Mouse (Mus musculus): ENCODE data around the gene Hsd17b1. TPM values are rescaled to one million over a fixed set of nuclear protein-coding genes. Genes with fewer than 3 reads are reported as not detected.

Hsd17b1 gene
- total RNA-seq, 1 experiment from 2014 or later = 1.2 TPM

DNA sequence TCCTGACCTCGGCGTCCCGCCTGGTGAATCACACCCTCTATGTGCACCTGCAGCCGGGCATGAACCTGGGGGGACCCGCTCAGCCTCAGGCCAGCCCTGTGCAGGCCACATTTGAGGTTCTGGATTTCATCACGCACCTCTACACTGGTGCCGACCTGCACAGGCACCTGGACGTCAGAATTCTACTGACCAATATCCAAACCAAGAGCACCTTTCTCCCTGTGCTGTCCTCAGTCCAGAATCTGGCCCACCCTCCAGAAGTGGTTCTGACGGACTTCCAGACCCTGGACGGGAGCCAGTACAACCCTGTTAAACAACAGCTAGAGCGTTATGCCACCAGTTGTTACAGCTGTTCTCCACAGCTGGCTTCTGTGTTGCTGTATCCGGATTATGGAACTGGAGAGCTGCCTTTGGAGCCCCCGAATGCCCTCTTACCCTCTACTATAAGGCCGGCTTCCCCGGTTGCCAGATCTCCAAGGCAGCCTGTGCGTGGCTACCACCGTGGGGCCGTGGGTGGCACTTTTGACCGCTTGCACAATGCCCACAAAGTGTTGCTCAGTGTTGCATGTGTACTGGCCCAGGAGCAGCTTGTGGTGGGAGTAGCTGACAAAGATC is 5.0 kb downstream of the Hsd17b1 start:
- no peak for ATAC-seq (replicated peaks; ENCODE audit: low read depth, poor library complexity, severe bottlenecking)

DNA sequence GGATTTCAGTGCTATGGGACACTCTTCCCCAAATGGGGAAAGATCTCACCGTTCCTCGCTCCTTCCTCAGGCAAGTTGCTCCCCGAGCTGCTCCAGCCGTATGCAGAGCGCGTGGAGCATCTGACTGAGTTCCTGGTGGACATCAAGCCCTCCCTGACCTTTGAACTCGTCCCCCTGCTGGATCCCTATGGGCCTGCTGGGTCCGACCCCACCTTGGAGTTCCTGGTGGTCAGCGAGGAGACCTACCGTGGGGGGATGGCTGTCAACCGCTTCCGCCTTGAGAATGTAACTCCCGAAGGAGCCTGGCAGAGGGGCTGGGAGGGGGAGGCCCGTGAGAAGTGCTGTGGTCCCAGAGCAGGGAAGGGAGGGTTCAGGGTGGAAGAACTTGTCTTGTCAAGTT is 6.0 kb downstream of the Hsd17b1 start:
- ATAC-seq (replicated peaks; ENCODE audit: low read depth, poor library complexity, severe bottlenecking) = no peak

DNA sequence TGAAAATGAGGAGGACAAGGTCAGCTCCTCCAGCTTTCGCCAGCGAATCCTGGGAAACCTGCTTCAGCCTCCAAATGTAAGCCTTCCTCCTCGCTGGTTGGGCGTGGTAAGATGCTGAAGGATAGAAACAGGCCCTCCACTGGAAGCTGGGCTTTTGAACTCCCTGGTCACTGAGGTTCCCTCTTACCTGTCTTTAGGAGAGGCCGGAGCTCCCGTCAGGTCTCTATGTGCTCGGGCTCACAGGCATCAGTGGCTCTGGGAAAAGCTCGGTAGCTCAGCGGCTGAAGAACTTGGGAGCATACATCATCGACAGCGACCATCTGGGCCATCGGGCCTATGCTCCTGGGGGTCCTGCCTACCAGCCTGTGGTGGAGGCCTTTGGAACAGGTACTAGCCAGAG is 6.6 kb downstream of the Hsd17b1 start:
- ATAC-seq (replicated peaks; ENCODE audit: low read depth, poor library complexity, severe bottlenecking) = no peak

DNA sequence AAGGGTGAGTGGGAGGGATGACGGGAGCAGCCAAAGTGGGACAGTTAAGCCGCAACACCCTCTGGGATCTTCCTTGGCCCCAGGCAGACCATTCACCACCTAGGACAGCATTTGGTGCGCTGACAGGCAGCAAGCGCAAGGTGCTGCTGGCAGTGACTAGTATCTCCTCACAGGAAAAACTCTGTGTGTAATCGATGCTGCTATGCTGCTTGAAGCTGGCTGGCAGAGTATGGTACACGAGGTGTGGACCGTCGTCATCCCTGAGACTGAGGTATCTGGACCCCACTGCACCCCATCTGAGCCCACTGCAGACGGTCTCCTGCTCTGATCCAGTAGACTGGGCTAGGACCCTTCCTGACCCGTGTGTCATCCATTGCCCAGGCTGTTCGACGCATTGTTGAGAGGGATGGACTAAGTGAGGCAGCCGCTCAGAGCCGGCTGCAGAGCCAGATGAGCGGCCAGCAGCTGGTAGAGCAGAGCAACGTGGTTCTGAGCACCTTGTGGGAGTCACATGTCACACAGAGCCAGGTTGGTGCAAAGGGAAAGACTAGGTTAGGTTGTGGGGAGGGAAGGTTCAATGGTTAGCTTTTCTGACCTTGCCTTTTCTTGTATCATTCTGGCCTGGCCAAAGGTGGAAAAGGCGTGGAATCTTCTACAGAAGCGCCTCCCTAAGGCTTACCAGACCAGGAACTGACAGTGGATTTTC is 7.6 kb downstream of the Hsd17b1 start:
- no peak for ATAC-seq (replicated peaks; ENCODE audit: low read depth, poor library complexity, severe bottlenecking)

- ATAC-seq (replicated peaks; ENCODE audit: low read depth, poor library complexity, severe bottlenecking) = no peak
Observed at GRCm38 (mm10) chr11:101086323-101086674, 8.1 kb downstream of the Hsd17b1 start.

DNA sequence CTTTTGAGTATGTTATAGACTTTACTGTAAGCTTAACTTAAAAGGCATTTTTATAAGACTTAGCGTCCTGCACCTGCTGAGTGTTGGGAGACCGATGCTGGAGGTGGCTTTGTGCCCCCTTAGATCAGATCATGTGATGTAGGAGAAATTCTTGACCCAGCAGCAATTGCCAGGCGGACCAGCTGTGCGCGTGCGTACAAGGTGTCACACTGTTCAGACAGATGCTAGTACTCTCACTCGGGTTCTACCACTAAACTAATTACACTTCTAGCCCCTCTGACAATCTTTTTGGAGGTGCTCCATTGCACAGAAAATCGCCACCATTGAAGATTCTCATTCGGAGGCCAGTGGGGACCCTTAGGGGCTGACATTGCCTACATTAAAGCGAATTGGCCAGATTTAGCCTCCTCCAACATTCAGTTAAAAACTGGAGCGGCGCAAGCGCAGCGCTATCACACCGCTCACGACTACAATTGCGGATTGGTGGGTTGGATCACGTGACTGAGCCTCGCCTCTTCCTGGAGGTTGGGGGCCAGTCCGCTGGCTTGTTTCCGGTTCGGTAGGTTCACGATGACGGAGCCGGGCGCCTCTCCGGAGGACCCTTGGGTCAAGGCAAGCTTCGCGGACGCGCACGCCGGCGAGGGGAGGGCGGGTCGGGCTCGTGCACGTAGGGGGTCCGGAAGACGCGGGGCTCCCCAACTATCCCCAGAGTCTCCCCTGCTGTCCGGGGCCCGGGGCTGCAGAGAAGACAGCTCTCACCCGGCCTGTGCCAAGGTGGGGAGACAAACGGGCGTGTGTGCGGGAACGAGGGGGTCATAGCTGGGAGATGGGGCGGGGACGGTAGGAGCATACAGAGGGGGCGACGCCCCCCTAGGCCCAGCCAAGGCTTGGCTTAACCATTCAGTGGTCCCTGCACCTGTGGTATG is 8.8 kb downstream of the Hsd17b1 start, which contains the start of gene Mlx:
Gene Mlx, plus strand, starts transcription at position 522 of the 926 bp plus-strand sequence.
- ATAC-seq (replicated peaks; ENCODE audit: low read depth, poor library complexity, severe bottlenecking) = peak; percentile 68

DNA sequence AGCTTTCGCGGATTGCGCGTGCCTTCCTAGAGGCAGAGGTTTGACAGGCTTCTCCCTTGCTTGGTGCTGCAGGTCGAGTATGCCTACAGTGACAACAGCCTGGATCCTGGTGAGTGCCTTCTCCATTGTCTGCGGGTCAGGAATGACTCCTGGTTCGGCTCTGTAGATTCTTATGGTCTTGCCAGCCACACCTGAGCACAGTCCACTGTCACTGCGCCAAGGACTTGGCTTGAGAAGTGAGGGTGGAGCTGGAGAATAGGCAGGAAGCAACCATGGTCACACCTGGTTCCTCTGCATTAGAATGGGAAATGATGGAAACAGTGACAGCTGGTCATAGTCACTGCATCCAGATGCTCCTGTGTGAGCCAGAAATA is 9.5 kb downstream of the Hsd17b1 start:
- ATAC-seq (replicated peaks; ENCODE audit: low read depth, poor library complexity, severe bottlenecking) = no peak

DNA sequence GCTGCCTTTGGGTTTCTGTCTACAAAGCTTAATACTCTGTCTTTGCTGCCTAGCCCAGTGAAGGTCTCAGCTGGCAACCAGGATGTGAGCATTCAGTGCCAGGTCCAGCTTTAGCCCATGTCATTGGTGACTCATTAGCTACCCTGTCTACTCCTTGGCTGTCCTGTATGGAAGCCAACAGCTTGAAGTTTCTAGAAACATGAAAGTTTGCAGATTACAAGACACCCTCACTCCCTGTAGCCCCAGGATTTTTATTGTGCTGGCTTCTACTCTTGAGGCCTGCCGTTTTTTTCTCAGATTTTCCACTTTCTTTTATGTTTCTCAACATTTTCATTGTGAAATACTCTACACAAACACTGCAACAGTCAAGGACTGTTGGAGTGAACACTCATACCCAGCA is 11.7 kb downstream of the Hsd17b1 start:
- no peak for ATAC-seq (replicated peaks; ENCODE audit: low read depth, poor library complexity, severe bottlenecking)

- ATAC-seq (replicated peaks; ENCODE audit: low read depth, poor library complexity, severe bottlenecking) = peak; percentile 4; the same call in 1 of the 2 replicates
Observed at GRCm38 (mm10) chr11:101094930-101095313, 16.7 kb downstream of the Hsd17b1 start.

- ATAC-seq (replicated peaks; ENCODE audit: low read depth, poor library complexity, severe bottlenecking) = peak; percentile 96
Observed at GRCm38 (mm10) chr11:101095314-101096024, 17.3 kb downstream of the Hsd17b1 start, which contains the start of gene Psmc3ip. Psmc3ip (minus strand) TSS chr11:101095436.

DNA sequence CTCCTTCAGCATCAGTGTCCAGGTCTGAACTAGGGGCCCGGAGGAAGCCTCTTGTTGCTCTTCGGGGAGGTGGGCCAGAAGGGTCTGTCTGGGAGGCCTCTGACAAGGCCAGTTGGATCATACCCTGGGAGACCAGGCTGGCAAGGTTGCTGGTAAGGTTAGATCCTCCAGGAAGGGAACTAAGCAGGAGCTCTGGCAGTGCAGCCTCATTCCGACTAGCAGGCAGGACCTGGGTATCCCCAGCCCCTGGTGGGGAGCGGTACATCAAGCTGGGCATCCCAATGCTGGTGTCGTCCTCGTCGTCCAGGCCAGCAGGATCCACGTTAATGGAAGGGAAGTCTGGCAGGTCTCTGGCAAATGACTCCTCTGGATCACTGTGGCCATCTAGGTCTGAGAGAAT is 20.0 kb downstream of the Hsd17b1 start:
- ATAC-seq (replicated peaks; ENCODE audit: low read depth, poor library complexity, severe bottlenecking) = no peak

GRCm38 (mm10) chr11:101103011-101103410 is 24.8 kb downstream of the Hsd17b1 start:
- ATAC-seq (replicated peaks; ENCODE audit: low read depth, poor library complexity, severe bottlenecking) = no peak

DNA sequence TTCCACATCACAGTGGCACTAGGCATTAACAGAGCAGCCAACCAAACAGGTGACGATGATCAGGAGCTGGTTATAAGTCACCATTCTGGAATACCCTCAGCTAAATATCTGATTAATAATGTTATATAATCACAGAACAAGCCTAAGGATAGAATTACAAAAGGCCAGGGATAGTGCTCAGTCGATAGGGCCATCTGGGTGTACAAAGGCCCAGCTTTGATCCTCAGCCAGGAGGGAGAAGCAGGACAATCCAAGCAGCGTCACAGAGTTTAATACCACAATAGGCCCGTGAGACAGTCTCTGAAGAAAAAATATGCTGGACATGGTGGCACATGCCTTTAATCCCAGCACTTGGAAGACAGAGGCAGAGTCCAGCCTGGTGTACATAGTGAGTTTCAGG is 31.1 kb downstream of the Hsd17b1 start:
- ATAC-seq (replicated peaks; ENCODE audit: low read depth, poor library complexity, severe bottlenecking) = no peak

- ATAC-seq (replicated peaks; ENCODE audit: low read depth, poor library complexity, severe bottlenecking) = no peak
Observed at GRCm38 (mm10) chr11:101110708-101111107, 32.5 kb downstream of the Hsd17b1 start.

- no peak for ATAC-seq (replicated peaks; ENCODE audit: low read depth, poor library complexity, severe bottlenecking)
Observed at GRCm38 (mm10) chr11:101111178-101111577, 33.0 kb downstream of the Hsd17b1 start.

- no peak for ATAC-seq (replicated peaks; ENCODE audit: low read depth, poor library complexity, severe bottlenecking)
Observed at GRCm38 (mm10) chr11:101112186-101112585, 34.0 kb downstream of the Hsd17b1 start.

- ATAC-seq (replicated peaks; ENCODE audit: low read depth, poor library complexity, severe bottlenecking) = peak; percentile 29
Observed at GRCm38 (mm10) chr11:101115564-101115963, 37.4 kb downstream of the Hsd17b1 start.

DNA sequence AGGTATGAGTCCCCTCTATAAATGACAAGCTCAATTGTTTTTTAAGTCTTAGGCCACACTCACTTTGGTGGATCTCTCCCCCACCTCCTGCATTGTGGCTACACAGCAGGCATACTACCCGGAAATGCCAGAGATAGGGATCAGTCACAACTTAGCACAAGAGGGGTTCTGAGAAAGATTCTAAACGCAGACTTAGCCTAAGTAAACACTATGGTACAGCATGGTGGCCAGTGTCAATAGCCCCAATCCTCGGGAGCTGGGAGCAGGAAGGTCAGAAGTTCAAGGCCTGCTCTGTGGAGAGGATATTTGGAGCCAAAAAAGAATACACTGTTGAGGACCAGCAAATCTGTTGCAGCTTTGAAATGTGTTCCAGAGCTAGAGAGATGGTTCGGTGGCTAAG is 39.9 kb downstream of the Hsd17b1 start:
- no peak for ATAC-seq (replicated peaks; ENCODE audit: low read depth, poor library complexity, severe bottlenecking)

- peak; percentile 30 for ATAC-seq (replicated peaks; ENCODE audit: low read depth, poor library complexity, severe bottlenecking)
Observed at GRCm38 (mm10) chr11:101119131-101119760, 41.0 kb downstream of the Hsd17b1 start.
